8 mouse cellular contexts compared by ENCODE assay signal in genomic region chr17:34204303-34205010, GRCm38 (mm10). TPM values are rescaled to one million over a fixed set of nuclear protein-coding genes. Genes with fewer than 3 reads are reported as not detected.
DNase-seq lines count a peak whose midpoint lies in the region; ATAC-seq lines count a peak whose summit lies in the region.

No protein-coding gene starts in this region.

- no peaks in the 10 kb centered on the region for H3K9me3 ChIP-seq in embryonic facial prominence, embryonic 10.5 days
- no peaks in the 10 kb centered on the region for H3K9me3 ChIP-seq in limb, embryonic 10.5 days (replicated peaks)
- no peaks in the 10 kb centered on the region for H3K9me3 ChIP-seq in midbrain, embryonic 11.5 days (ENCODE audit: control insufficient read depth, low read length)

- H3K4me1 ChIP-seq in embryonic facial prominence, embryonic 10.5 days, result peaks cover 9% of the 10 kb centered on the region
- peaks cover 15% of the 10 kb centered on the region for H3K4me1 ChIP-seq in limb, embryonic 10.5 days
- H3K4me1 ChIP-seq in midbrain, embryonic 11.5 days (ENCODE audit: control insufficient read depth, insufficient read depth, low read length), result peaks cover 3% of the 10 kb centered on the region; the same call in 1 of the 2 replicates

- H3K36me3 ChIP-seq in embryonic facial prominence, embryonic 10.5 days (replicated peaks), result no peaks in the 10 kb centered on the region
- H3K36me3 ChIP-seq in limb, embryonic 10.5 days, result no peaks in the 10 kb centered on the region
- no peaks in the 10 kb centered on the region for H3K36me3 ChIP-seq in midbrain, embryonic 11.5 days (ENCODE audit: control insufficient read depth, insufficient read depth, low read length)

- no peak overlapping the region; the same call in 1 of the 2 replicates for H3K27ac ChIP-seq in embryonic facial prominence, embryonic 10.5 days (replicated peaks)
- peak overlapping the region; percentile 34 for H3K27ac ChIP-seq in limb, embryonic 10.5 days
- H3K27ac ChIP-seq in midbrain, embryonic 11.5 days (ENCODE audit: low read depth, low read length), result no peak overlapping the region

- peak; percentile 57; the same call in 1 of the 2 replicates for ATAC-seq in midbrain, embryonic 11.5 days (ENCODE audit: low FRiP score)

- DNase-seq in adrenal gland, postnatal 10 days, result peak; percentile 94
- DNase-seq in embryonic facial prominence, embryonic 10.5 days (ENCODE audit: low spot score), result peak; percentile 84
- peak; percentile 94 to 95 for DNase-seq in heart, adult 18-20 months
- DNase-seq in kidney, adult 18-20 months, result peak; percentile 92
- DNase-seq in limb, embryonic 10.5 days (ENCODE audit: low spot score), result peak; percentile 89
- peak; percentile 98 for DNase-seq in midbrain, embryonic 11.5 days (ENCODE audit: low spot score, missing footprints)
- peak; percentile 69 for DNase-seq in right cerebral cortex, postnatal 36 days (ENCODE audit: low spot score in 2 of 2)
- DNase-seq in urinary bladder, postnatal 4 days (ENCODE audit: low spot score in 2 of 2), result peak; percentile 83 to 91

- 1% methylated on average over 44 of the region's 44 CpGs for WGBS in embryonic facial prominence, embryonic 10.5 days
- WGBS in limb, embryonic 10.5 days, result 1% methylated on average over 44 of the region's 44 CpGs
- 2% methylated on average over 44 of the region's 44 CpGs for WGBS in midbrain, embryonic 11.5 days

- H3K4me3 ChIP-seq in embryonic facial prominence, embryonic 10.5 days, result peak overlapping the region; percentile 75
- H3K4me3 ChIP-seq in limb, embryonic 10.5 days, result peak overlapping the region; percentile 72
- peak overlapping the region; percentile 52 for H3K4me3 ChIP-seq in midbrain, embryonic 11.5 days (ENCODE audit: low read depth, low read length)

- H3K4me2 ChIP-seq in midbrain, embryonic 11.5 days, result peak overlapping the region; percentile 69

- H3K27me3 ChIP-seq in embryonic facial prominence, embryonic 10.5 days (replicated peaks; ENCODE audit: low read depth, poor library complexity, severe bottlenecking), result peaks cover 89% of the 10 kb centered on the region
- H3K27me3 ChIP-seq in limb, embryonic 10.5 days (ENCODE audit: low read depth, poor library complexity, severe bottlenecking), result peaks cover 88% of the 10 kb centered on the region
- H3K27me3 ChIP-seq in midbrain, embryonic 11.5 days (ENCODE audit: control insufficient read depth, insufficient read depth, low read length), result peaks cover 21% of the 10 kb centered on the region

- peak overlapping the region; percentile 59 for H3K9ac ChIP-seq in midbrain, embryonic 11.5 days (ENCODE audit: low read length)

RNA-seq across cellular contexts. Expression of gene Tap2, which starts 1.1 kb away (rescaled TPM):
- 10 to 100 TPM; 32.8 to 35.0 TPM for total RNA-seq in adrenal gland, postnatal 10 days (2021)
- 0.56 and 1.1 TPM in 2 replicates for polyA plus RNA-seq in embryonic facial prominence, embryonic 10.5 days (2016; fragmentation: Nextera tagmentation; extraction: Ambion mirVana)
- total RNA-seq in heart, adult 18-20 months (2021), result 10 to 100 TPM; 25.3 to 33.3 TPM
- polyA plus RNA-seq in limb, embryonic 10.5 days (2016; fragmentation: Nextera tagmentation; extraction: Ambion mirVana), result 0.49 and 0.61 TPM in 2 replicates
- 0.27 and 0.63 TPM in 2 replicates for polyA plus RNA-seq in midbrain, embryonic 11.5 days (2014; fragmentation: Nextera tagmentation; extraction: Ambion mirVana)

RNA-seq across cellular contexts. Expression of gene Psmb8, which starts 6.9 kb away (rescaled TPM):
- total RNA-seq in adrenal gland, postnatal 10 days (2021), result 10 to 100 TPM; 22.8 to 29.1 TPM
- polyA plus RNA-seq in embryonic facial prominence, embryonic 10.5 days (2016; fragmentation: Nextera tagmentation; extraction: Ambion mirVana), result 1.3 and 1.7 TPM in 2 replicates
- 10 to 100 TPM; 19.5 to 34.4 TPM for total RNA-seq in heart, adult 18-20 months (2021)
- polyA plus RNA-seq in limb, embryonic 10.5 days (2016; fragmentation: Nextera tagmentation; extraction: Ambion mirVana), result 0.74 and 0.87 TPM in 2 replicates
- 1.8 and 2.1 TPM in 2 replicates for polyA plus RNA-seq in midbrain, embryonic 11.5 days (2014; fragmentation: Nextera tagmentation; extraction: Ambion mirVana)

RNA-seq across cellular contexts. Expression of gene Psmb9, which starts 16.9 kb away (rescaled TPM):
- 10 to 100 TPM; 13.5 to 18.2 TPM for total RNA-seq in adrenal gland, postnatal 10 days (2021)
- polyA plus RNA-seq in embryonic facial prominence, embryonic 10.5 days (2016; fragmentation: Nextera tagmentation; extraction: Ambion mirVana), result 0.57 and 0.93 TPM in 2 replicates
- total RNA-seq in heart, adult 18-20 months (2021), result 10 to 100 TPM; 13.1 to 25.3 TPM
- 0.78 and 1.1 TPM in 2 replicates for polyA plus RNA-seq in limb, embryonic 10.5 days (2016; fragmentation: Nextera tagmentation; extraction: Ambion mirVana)
- 1.0 and 1.3 TPM in 2 replicates for polyA plus RNA-seq in midbrain, embryonic 11.5 days (2014; fragmentation: Nextera tagmentation; extraction: Ambion mirVana)

RNA-seq across cellular contexts. Expression of gene Tap1, which starts 17.1 kb away (rescaled TPM):
- 10 to 100 TPM; 11.9 to 15.5 TPM for total RNA-seq in adrenal gland, postnatal 10 days (2021)
- polyA plus RNA-seq in embryonic facial prominence, embryonic 10.5 days (2016; fragmentation: Nextera tagmentation; extraction: Ambion mirVana), result 2.8 and 2.9 TPM in 2 replicates
- total RNA-seq in heart, adult 18-20 months (2021), result 10 to 100 TPM in 1 of 2 experiments, 1 to 10 TPM in 1; 5.7 to 11.4 TPM
- 1.6 and 3.2 TPM in 2 replicates for polyA plus RNA-seq in limb, embryonic 10.5 days (2016; fragmentation: Nextera tagmentation; extraction: Ambion mirVana)
- 0.77 and 1.7 TPM in 2 replicates for polyA plus RNA-seq in midbrain, embryonic 11.5 days (2014; fragmentation: Nextera tagmentation; extraction: Ambion mirVana)

RNA-seq across cellular contexts. Expression of gene H2-Ob, which starts 34.2 kb away (rescaled TPM):
- 1 to 10 TPM; 2.7 to 3.5 TPM for total RNA-seq in adrenal gland, postnatal 10 days (2021)
- polyA plus RNA-seq in embryonic facial prominence, embryonic 10.5 days (2016; fragmentation: Nextera tagmentation; extraction: Ambion mirVana), result not detected in 2 replicates
- 1 to 10 TPM in 1 of 2 experiments, under 1 TPM in 1; 0.77 to 5.7 TPM for total RNA-seq in heart, adult 18-20 months (2021)
- not detected in 2 replicates for polyA plus RNA-seq in limb, embryonic 10.5 days (2016; fragmentation: Nextera tagmentation; extraction: Ambion mirVana)
- not detected in 2 replicates for polyA plus RNA-seq in midbrain, embryonic 11.5 days (2014; fragmentation: Nextera tagmentation; extraction: Ambion mirVana)
